Mouse (Mus musculus): ENCODE measurements around the gene Fcho1. TPM values are rescaled to one million over a fixed set of nuclear protein-coding genes. Genes with fewer than 3 reads are reported as not detected.

Gene Fcho1
- polyA plus RNA-seq, 1 experiment from 2014 or later = 12.6 TPM

DNA sequence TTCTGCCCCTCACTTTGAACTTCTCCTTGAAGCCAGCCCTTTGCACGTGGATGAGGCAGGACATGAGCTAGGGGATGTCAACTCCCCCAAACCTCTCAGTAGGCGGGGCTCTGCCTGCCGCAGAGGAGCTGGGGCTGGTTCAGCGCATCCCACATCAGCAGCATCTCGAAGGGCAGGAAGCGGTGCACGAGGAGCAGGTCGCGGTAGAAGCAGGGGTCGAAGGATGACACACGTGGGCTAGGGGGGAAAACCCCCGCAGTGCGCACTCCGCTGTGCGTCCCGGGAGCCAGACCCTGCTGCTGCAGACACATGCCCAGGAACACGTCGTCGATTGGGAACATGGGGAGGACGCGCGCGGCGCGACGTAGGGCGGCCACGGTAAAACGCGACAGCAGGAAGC is 33.0 kb downstream of the Fcho1 start:
- H3K4me3 ChIP-seq = 0 out of 2 replicates have a peak overlapping the region, but pooled peaks have one; percentile 4
- WGBS = 2% methylated on average over 30 of the region's 30 CpGs
- no peak for DNase-seq (ENCODE audit: extremely low spot score, low spot score)

DNA sequence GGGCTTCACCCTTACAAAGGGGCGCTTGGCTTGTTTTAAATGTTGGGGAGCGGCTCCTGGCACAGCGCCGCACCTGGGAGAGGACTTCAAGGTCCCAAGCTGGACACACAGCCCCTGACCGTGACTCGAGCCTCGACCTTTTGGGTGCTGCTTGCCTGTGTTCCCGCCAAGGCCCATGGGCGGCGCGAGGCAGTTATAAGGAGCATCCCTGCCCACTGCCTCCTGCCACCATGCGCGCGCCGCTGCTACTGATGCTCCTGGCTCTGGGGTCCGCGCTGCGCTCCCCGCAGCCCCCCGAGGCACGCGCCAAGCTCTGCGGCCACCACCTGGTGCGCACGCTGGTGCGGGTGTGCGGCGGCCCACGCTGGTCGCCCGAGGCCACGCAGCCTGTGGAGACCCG is 36.5 kb downstream of the Fcho1 start, which contains the start of gene Insl3:
Gene Insl3, plus strand, starts transcription at position 187 of the 400 bp plus-strand sequence.
- DNase-seq (ENCODE audit: extremely low spot score, low spot score) = no peak
- no peaks in the 10 kb centered on the region for H3K9me3 ChIP-seq
- H3K4me3 ChIP-seq = no peak within 1 kb of the TSS
- H3K27me3 ChIP-seq (ENCODE audit: poor library complexity, severe bottlenecking) = peaks cover 100% of the 10 kb centered on the region
- peaks cover 48% of the 10 kb centered on the region for H3K4me1 ChIP-seq
- no peak within 1 kb of the TSS for H3K27ac ChIP-seq
- H3K36me3 ChIP-seq (replicated peaks) = no peaks in the 10 kb centered on the region
- WGBS = 6% methylated on average over 33 of the region's 33 CpGs

More for the DNA sequence above, 33.0 kb downstream of the Fcho1 start:
- Histone ChIP-seq H3K36me3 (replicated peaks) (no peaks in the 10 kb centered on the region), H3K9me3 (no peaks in the 10 kb centered on the region), H3K27ac (no peak overlapping the region), H3K4me1 (peaks cover 22% of the 10 kb centered on the region), H3K27me3 (ENCODE audit: poor library complexity, severe bottlenecking) (peaks cover 99% of the 10 kb centered on the region)

DNA sequence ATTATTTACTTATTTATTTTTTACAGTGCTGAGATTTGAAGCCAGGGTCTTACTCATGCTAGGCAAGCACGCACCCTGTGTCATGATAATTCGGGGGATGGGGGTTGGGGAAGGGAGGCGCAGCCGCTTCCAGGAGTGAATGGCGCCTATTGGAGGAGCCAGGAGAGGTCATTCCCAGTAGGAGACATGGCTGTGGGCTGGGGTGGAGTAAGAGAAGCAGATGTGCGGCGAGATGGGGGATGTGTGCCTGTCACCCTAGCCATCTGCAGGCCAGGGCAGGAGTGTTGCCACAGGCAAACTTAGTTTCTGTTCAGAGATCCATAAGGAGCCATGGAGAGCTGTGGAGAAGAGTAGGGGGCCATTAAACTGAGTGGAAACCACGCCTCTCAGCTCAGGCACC is 37.9 kb downstream of the Fcho1 start:
- H3K36me3 ChIP-seq (replicated peaks) = no peaks in the 10 kb centered on the region
- H3K9me3 ChIP-seq = no peaks in the 10 kb centered on the region
- no peak for DNase-seq (ENCODE audit: extremely low spot score, low spot score)
- H3K27me3 ChIP-seq (ENCODE audit: poor library complexity, severe bottlenecking) = peaks cover 100% of the 10 kb centered on the region
- 1% methylated on average over 8 of the region's 8 CpGs for WGBS
- no peak overlapping the region for H3K4me3 ChIP-seq
- H3K4me1 ChIP-seq = peaks cover 34% of the 10 kb centered on the region
- H3K27ac ChIP-seq = no peak overlapping the region

DNA sequence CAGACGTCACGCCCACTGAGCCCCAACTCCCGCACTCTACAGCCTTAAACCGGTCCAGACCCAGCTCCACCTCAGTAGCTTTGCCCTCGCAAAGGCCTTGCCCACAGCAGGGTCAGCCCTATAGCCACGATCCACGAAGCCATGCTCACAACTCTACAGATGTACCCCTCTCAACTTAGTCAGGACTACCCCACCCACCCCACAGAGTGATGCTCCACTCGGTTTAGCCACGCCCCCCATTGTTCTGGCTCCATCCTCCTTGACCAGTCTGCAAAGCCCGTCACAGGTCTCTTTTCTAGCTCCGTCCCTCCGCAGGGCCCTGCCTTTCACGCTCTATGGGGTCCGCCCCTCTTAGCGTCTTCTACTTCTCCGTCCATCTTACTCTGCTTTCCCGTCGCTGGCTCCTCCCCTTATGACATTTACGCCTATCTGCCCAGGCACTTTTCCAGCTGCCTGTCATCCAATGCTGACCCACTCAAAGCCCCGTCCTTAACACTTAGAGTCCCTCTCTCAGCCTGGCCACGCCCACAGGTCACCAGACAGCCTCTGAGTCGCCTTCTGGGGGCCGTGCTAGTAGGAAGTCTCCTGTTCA is 39.3 kb downstream of the Fcho1 start:
- DNase-seq (ENCODE audit: extremely low spot score, low spot score) = no peak
- under 1% methylated on average over 23 of the region's 23 CpGs for WGBS
- Histone ChIP-seq H3K27me3 (ENCODE audit: poor library complexity, severe bottlenecking) (peaks cover 100% of the 10 kb centered on the region), H3K27ac (no peak overlapping the region), H3K36me3 (replicated peaks) (no peaks in the 10 kb centered on the region), H3K9me3 (no peaks in the 10 kb centered on the region), H3K4me1 (peaks cover 31% of the 10 kb centered on the region), H3K4me3 (peak overlapping the region; percentile 36)

DNA sequence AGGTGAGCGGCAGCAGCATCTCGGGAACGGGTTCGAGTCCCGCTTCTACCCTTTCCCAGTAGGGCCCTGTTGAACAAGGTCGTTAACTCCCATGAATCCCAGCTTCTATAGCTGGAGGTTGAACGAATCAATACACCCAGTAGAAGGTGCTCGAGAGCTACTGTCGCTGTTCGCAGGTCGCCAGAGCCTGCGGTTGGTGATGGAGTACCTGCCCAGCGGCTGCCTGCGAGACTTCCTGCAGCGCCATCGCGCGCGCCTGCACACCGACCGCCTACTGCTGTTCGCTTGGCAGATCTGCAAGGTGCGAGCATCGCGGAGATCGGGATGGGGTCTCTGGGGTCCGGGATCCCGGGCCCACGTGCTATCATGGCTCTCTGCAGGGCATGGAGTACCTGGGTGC is 39.9 kb downstream of the Fcho1 start:
- H3K4me3 ChIP-seq = peak overlapping the region; percentile 36
- no peaks in the 10 kb centered on the region for H3K9me3 ChIP-seq
- WGBS = 2% methylated on average over 29 of the region's 29 CpGs
- no peaks in the 10 kb centered on the region for H3K36me3 ChIP-seq (replicated peaks)
- peaks cover 100% of the 10 kb centered on the region for H3K27me3 ChIP-seq (ENCODE audit: poor library complexity, severe bottlenecking)
- DNase-seq (ENCODE audit: extremely low spot score, low spot score) = no peak
- no peak overlapping the region for H3K27ac ChIP-seq
- H3K4me1 ChIP-seq = peaks cover 35% of the 10 kb centered on the region

DNA sequence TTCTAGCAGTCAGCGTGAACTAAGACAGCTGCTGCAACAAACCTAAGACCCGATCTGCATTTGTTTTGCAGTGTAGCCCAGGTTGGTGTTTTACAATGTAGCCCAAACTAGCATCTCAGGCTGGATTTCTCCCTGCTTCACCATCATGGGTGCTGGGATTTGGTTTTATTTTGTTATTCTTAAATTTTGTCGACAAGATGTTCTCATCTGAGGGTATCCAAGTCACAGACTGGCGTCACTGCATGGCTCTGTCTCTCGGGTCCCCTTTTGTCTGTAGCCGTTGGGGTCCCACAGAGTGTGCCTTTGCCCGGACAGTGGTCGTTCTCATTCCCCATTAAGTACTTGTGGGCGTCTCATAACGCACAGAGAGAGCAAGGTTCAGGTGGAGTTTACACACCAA is 40.8 kb downstream of the Fcho1 start:
- 14% methylated on average over 10 of the region's 10 CpGs for WGBS
- DNase-seq (ENCODE audit: extremely low spot score, low spot score) = no peak

DNA sequence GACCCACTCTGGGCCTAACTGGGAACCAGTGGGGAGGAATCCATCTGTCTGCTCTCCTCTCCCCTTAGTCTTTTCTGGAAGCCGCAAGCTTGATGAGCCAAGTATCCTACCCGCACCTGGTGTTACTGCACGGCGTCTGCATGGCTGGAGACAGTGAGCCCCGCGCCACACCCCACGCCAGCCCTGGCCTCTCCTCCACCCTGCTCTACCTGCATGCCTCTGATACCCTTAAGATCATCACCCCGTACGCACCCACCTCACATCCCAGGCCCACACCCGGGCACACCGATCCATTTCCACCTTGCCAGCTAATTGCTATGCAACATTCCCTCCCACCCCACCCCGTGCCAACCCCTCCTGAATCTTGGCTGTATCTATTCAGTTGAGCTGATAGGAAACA is 42.7 kb downstream of the Fcho1 start:
- Histone ChIP-seq H3K9me3 (peaks cover 7% of the 10 kb centered on the region; the same call in 1 of the 2 replicates), H3K36me3 (replicated peaks) (no peaks in the 10 kb centered on the region), H3K27ac (no peak overlapping the region), H3K4me1 (peaks cover 49% of the 10 kb centered on the region), H3K27me3 (ENCODE audit: poor library complexity, severe bottlenecking) (peaks cover 100% of the 10 kb centered on the region), H3K4me3 (no peak overlapping the region)
- no peak for DNase-seq (ENCODE audit: extremely low spot score, low spot score)
- 47% methylated on average over 12 of the region's 12 CpGs for WGBS

More for the DNA sequence above, 40.8 kb downstream of the Fcho1 start:
- Histone ChIP-seq H3K4me3 (no peak overlapping the region), H3K27me3 (ENCODE audit: poor library complexity, severe bottlenecking) (peaks cover 100% of the 10 kb centered on the region), H3K9me3 (no peaks in the 10 kb centered on the region), H3K27ac (no peak overlapping the region), H3K36me3 (replicated peaks) (no peaks in the 10 kb centered on the region), H3K4me1 (peaks cover 44% of the 10 kb centered on the region)

DNA sequence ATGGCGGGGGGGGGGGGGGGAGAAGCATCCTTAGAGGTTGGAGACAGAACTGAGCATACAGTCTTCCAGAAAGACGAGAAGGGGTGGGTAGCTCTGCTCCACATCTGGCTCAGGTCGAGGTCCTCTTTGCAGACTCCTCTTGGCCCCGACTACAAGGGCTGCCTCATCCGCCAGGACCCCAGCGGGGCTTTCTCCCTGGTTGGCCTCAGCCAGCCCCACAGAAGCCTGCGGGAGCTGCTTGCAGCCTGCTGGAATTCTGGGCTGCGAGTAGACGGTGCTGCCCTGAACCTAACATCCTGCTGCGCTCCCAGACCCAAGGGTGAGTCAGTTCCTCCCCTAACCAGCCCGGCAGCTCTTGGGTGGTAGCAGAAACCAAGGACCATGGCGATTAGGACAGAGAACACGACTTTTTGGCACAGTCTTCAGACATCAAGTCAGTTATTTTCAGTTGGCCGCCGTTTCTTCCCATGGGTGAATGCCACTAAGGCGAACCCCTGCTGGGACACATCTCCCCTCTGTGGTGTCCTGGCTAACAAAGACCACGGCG is 44.1 kb downstream of the Fcho1 start:
- peaks cover 40% of the 10 kb centered on the region for H3K4me1 ChIP-seq
- WGBS = 3% methylated on average over 18 of the region's 18 CpGs
- no peak overlapping the region for H3K4me3 ChIP-seq
- no peaks in the 10 kb centered on the region for H3K36me3 ChIP-seq (replicated peaks)
- no peak for DNase-seq (ENCODE audit: extremely low spot score, low spot score)
- H3K27ac ChIP-seq = no peak overlapping the region
- peaks cover 100% of the 10 kb centered on the region for H3K27me3 ChIP-seq (ENCODE audit: poor library complexity, severe bottlenecking)
- peaks cover 7% of the 10 kb centered on the region; the same call in 1 of the 2 replicates for H3K9me3 ChIP-seq

DNA sequence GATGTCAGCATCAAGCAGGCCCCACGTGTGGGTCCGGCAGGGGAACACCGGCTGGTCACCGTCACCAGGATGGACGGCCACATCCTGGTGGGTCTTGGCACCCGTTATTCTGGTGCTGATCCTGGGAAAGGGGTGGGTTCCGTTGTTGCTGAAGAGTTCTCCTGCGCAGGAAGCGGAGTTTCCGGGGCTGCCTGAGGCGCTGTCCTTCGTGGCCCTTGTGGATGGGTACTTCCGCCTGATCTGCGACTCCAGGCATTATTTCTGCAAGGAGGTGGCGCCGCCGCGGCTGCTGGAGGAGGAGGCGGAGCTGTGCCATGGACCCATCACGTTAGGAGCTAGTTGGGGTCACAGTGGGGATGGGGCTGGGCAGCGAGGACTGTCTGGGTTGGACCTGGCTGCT is 45.0 kb downstream of the Fcho1 start:
- H3K9me3 ChIP-seq = peaks cover 7% of the 10 kb centered on the region; the same call in 1 of the 2 replicates
- peaks cover 100% of the 10 kb centered on the region for H3K27me3 ChIP-seq (ENCODE audit: poor library complexity, severe bottlenecking)
- H3K36me3 ChIP-seq (replicated peaks) = no peaks in the 10 kb centered on the region
- peak overlapping the region; percentile 25 for H3K4me3 ChIP-seq
- no peak for DNase-seq (ENCODE audit: extremely low spot score, low spot score)
- no peak overlapping the region for H3K27ac ChIP-seq
- H3K4me1 ChIP-seq = peaks cover 40% of the 10 kb centered on the region
- 3% methylated on average over 21 of the region's 21 CpGs for WGBS

DNA sequence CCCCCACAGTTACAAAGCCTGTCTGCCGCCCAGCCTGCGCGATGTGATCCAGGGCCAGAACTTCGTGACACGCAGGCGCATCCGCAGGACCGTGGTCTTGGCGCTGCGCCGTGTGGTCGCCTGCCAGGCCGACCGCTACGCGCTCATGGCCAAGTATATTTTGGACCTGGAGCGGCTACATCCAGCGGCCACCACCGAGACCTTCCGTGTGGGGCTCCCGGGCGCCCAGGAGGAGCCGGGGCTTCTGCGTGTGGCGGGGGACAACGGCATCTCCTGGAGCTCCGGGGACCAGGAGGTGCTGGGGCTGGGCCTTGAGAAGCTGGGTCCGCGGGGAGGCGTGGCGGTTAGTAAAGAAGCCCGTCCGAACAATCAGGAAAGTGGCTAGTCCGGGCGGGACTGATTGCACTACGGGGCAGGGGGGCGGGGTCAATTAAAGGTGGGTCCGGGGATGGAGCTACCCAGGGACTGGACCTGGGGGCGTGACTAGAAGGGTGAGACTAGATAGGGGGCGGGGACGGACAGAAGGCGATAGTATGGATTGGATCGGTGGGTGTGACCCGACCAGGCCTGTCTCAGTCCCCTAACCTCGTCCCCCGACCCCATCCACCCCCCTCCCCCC is 45.9 kb downstream of the Fcho1 start:
- peaks cover 37% of the 10 kb centered on the region for H3K4me1 ChIP-seq
- peak overlapping the region; percentile 46 for H3K4me3 ChIP-seq
- no peak for DNase-seq (ENCODE audit: extremely low spot score, low spot score)
- peaks cover 100% of the 10 kb centered on the region for H3K27me3 ChIP-seq (ENCODE audit: poor library complexity, severe bottlenecking)
- 1% methylated on average over 46 of the region's 46 CpGs for WGBS
- H3K27ac ChIP-seq = no peak overlapping the region
- H3K36me3 ChIP-seq (replicated peaks) = no peaks in the 10 kb centered on the region
- peaks cover 7% of the 10 kb centered on the region; the same call in 1 of the 2 replicates for H3K9me3 ChIP-seq

DNA sequence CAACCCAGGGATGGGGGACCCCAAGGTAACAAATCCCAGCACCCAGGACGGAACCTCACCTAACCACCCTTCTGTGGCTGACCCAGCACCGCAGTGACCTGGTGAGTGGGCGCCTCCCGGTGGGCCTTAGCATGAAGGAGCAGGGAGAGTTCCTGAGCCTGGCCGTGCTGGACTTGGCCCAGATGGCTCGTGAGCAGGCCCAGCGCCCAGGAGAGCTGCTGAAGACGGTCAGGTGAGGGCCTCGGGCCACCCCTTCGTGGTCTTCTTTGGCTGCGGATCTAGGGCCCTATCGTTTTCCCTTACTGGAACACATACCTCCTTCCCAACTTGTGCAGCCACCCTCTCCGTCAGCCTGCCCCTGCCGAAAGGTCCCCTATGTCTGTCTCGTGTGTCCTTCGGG is 46.4 kb downstream of the Fcho1 start:
- WGBS = 8% methylated on average over 16 of the region's 16 CpGs
- peaks cover 98% of the 10 kb centered on the region for H3K27me3 ChIP-seq (ENCODE audit: poor library complexity, severe bottlenecking)
- H3K4me3 ChIP-seq = peak overlapping the region; percentile 46
- no peak overlapping the region for H3K27ac ChIP-seq
- DNase-seq (ENCODE audit: extremely low spot score, low spot score) = no peak
- H3K36me3 ChIP-seq (replicated peaks) = no peaks in the 10 kb centered on the region
- peaks cover 34% of the 10 kb centered on the region for H3K4me1 ChIP-seq
- peaks cover 7% of the 10 kb centered on the region; the same call in 1 of the 2 replicates for H3K9me3 ChIP-seq

DNA sequence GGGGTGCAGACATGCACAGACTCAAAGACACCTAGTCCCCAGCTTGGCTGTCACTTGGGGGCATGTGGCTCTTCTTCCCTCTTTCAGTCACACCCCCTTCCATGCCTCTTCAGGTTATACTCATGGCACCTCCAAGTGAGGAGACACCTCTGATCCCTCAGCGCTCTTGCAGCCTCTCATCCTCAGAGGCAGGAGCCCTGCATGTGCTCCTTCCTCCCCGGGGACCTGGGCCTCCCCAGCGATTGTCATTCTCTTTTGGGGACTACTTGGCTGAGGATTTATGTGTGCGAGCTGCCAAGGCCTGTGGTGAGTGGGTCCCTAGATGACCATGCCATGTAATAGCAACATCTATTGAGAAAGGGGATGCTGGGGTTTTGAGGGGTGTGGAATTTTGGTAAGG is 47.3 kb downstream of the Fcho1 start:
- DNase-seq (ENCODE audit: extremely low spot score, low spot score) = no peak
- H3K9me3 ChIP-seq = peaks cover 7% of the 10 kb centered on the region; the same call in 1 of the 2 replicates
- peaks cover 34% of the 10 kb centered on the region for H3K4me1 ChIP-seq
- H3K27me3 ChIP-seq (ENCODE audit: poor library complexity, severe bottlenecking) = peaks cover 95% of the 10 kb centered on the region
- H3K27ac ChIP-seq = no peak overlapping the region
- no peak overlapping the region for H3K4me3 ChIP-seq
- no peaks in the 10 kb centered on the region for H3K36me3 ChIP-seq (replicated peaks)
- 54% methylated on average over 4 of the region's 4 CpGs for WGBS

DNA sequence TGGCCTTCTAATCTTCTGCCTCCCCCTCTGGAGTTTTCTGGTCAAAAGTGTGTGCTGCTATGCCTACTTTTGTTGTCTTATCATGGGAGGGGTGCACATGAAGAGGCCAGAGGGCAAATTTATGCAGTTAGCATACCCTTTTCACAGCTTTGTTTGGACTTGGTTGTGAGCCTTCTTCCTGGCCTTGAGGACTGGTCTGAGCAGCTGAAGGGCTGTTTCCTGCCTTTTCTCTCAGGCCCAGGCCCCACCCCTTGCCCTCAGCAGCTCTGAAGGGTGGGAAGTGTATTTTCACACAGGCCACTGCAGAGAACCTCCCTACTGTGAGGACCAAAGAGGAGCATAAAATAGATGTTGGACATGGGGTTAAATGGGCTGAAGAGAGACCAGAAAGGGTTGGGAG is 48.0 kb downstream of the Fcho1 start:
- H3K9me3 ChIP-seq = peaks cover 7% of the 10 kb centered on the region; the same call in 1 of the 2 replicates
- H3K36me3 ChIP-seq (replicated peaks) = no peaks in the 10 kb centered on the region
- H3K4me3 ChIP-seq = no peak overlapping the region
- H3K4me1 ChIP-seq = peaks cover 34% of the 10 kb centered on the region
- no peak overlapping the region for H3K27ac ChIP-seq
- no peak for DNase-seq (ENCODE audit: extremely low spot score, low spot score)
- H3K27me3 ChIP-seq (ENCODE audit: poor library complexity, severe bottlenecking) = peaks cover 95% of the 10 kb centered on the region
